Mouse (Mus musculus): ENCODE results near the gene Ngef.

Ngef gene

GRCm38 (mm10) chr1:87562967-87563366 is 10.7 kb downstream of the Ngef start:
- no peak for DNase-seq (ENCODE audit: low read depth)

DNA sequence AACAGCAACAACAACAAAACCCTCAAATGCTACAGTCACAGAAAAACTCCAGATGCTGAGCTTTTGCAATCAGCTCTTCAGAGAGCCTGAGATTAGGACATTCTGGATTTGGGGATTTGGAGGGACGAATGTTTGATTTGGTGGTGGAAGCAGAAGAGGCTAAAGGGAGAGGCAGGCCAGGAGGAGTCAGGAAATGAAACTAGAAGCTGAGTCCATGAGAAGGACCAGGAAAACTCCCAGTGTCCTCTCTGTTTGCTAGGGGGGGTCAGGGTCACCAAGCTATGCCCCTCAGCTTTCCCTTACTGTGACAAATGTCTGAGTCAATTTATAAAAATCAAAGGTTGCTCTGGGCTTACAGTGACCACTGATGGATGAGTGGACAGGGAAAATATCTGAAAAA is 20.1 kb downstream of the Ngef start:
- peak; percentile 42 for DNase-seq (ENCODE audit: low read depth)

DNA sequence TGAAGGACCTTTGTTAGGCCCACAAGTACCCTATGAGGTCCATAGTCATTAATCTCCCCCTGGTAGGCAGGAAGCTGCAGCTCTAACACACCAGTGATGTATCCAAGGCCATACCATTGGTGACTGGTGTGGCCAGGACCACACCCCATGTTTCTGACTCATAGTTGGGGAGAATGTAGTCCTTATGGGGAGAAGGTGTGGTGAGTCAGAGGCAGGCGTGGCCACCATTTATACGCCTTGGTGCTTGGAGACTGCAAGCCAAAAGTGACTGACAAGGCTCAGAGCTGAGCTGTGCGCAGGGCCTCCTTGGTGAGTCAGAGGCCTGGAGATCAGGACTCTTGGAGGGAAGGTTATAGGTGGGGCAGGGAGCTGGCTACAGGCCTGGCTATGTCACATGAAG is 22.7 kb downstream of the Ngef start:
- peak; percentile 98 for DNase-seq (ENCODE audit: low read depth)

DNA sequence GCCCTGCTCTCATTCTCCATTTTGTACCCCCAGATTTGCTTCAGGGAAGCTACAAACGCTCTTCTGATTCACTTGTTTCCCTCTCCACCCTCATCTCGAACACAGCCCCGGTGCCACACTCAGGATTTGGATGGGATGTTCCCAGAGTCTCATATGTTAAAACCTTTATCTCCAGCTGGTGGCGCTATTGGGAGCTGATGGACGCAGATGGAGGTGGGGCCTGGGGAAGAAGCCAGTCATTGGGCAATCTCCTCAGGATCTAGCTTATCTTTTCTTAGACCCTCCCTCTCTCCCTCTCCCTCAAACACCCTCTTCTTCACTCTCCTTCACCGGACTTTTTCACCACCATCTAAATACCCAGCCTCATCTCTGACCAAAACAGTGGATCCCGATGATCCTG is 32.1 kb downstream of the Ngef start:
- DNase-seq (ENCODE audit: low read depth): peak; percentile 59

GRCm38 (mm10) chr1:87537008-87537407 is 36.7 kb downstream of the Ngef start:
- DNase-seq (ENCODE audit: low read depth): no peak

- peak; percentile 34 for DNase-seq (ENCODE audit: low read depth)
Observed at GRCm38 (mm10) chr1:87534118-87534517, 39.6 kb downstream of the Ngef start.

GRCm38 (mm10) chr1:87532346-87532745 is 41.3 kb downstream of the Ngef start:
- no peak for DNase-seq (ENCODE audit: low read depth)

- DNase-seq (ENCODE audit: low read depth): no peak
Observed at GRCm38 (mm10) chr1:87527191-87527590, 46.5 kb downstream of the Ngef start.

- DNase-seq (ENCODE audit: low read depth): no peak
Observed at GRCm38 (mm10) chr1:87525041-87525440, 48.6 kb downstream of the Ngef start.

DNA sequence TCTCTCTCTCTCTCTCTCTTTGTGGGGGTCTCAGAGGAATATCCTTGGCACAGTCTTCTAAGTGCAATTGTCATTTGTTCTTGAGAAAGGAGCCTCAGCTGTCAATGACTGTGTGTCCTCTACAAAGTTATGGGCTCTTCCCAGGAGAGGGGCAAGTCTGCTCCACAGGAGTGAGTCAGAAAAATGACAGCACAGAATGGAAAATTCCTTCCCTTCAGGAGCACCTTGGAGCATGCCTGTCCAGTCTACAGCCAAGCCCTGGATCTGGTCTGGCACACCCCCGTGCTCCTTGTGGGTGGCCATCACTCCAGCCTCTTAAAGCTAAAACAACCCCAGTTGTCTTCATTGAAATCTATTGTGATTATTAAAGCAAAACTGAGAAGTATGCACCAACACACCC is 52.1 kb downstream of the Ngef start:
- DNase-seq (ENCODE audit: low read depth): peak; percentile 74

GRCm38 (mm10) chr1:87520467-87520866 is 53.2 kb downstream of the Ngef start:
- DNase-seq (ENCODE audit: low read depth): peak; percentile 39

GRCm38 (mm10) chr1:87510845-87511244 is 62.8 kb downstream of the Ngef start:
- no peak for DNase-seq (ENCODE audit: low read depth)

- DNase-seq (ENCODE audit: low read depth): peak; percentile 42
Observed at GRCm38 (mm10) chr1:87510166-87510691, 63.4 kb downstream of the Ngef start.

- DNase-seq (ENCODE audit: low read depth): no peak
Observed at GRCm38 (mm10) chr1:87509561-87510165, 64.0 kb downstream of the Ngef start, which contains the start of gene Neu2. Gene Neu2 (plus strand): TSS chr1:87509889.

DNA sequence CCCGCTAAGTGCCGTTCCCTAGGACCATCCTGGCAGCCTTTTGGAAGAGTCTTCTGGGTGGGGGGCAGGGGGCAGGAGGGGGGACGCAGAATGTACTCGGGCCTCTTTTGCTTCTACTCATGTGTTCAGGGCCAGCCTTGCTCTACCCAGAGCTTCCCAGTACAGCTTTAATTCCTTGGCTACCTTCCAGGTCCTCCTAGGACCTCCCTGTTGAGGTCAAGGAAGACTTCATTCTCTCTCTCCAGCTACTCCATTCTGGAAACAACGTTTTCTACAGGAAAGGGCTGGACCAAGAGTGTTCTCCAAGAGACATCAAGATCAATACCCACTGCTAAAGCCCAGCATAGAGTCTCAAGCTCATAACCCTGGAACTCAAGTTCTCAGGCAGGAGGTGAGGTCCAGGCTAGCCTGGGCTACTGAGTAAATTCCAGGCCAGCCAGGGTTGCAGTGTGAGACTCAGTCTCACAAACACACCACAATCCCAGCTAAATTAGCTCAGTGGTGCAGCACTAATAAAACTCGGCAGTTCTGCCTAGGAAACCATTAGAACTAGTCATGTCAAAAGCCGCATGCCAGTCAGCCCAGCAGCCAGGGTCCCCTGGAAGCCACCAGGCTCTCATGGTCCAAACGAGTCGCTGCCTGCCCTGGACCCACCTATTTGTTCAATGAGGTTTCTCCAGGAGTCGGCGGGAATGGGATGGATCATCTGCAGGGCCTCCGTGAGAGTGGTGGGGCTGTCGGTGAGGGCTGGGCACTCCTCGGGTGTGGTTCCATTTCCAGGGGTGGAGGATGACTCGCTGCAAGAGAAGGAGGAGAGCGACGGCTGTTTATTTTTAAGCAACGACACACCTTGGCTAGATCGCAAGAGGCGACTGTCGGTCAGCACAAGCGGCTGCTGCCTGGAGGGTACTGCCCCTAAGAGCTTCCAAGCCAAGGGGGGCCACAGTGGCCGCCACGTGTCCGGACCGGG is 64.8 kb downstream of the Ngef start:
- DNase-seq (ENCODE audit: low read depth): no peak

GRCm38 (mm10) chr1:87507857-87508256 is 65.8 kb downstream of the Ngef start:
- no peak for DNase-seq (ENCODE audit: low read depth)

GRCm38 (mm10) chr1:87505524-87505923 is 68.1 kb downstream of the Ngef start:
- no peak for DNase-seq (ENCODE audit: low read depth)

- DNase-seq (ENCODE audit: low read depth): no peak
Observed at GRCm38 (mm10) chr1:87493542-87493941, 80.1 kb downstream of the Ngef start.

- peak; percentile 71 for DNase-seq (ENCODE audit: low read depth)
Observed at GRCm38 (mm10) chr1:87492285-87492684, 81.4 kb downstream of the Ngef start.

GRCm38 (mm10) chr1:87486386-87486785 is 87.3 kb downstream of the Ngef start:
- peak; percentile 80 for DNase-seq (ENCODE audit: low read depth)

DNA sequence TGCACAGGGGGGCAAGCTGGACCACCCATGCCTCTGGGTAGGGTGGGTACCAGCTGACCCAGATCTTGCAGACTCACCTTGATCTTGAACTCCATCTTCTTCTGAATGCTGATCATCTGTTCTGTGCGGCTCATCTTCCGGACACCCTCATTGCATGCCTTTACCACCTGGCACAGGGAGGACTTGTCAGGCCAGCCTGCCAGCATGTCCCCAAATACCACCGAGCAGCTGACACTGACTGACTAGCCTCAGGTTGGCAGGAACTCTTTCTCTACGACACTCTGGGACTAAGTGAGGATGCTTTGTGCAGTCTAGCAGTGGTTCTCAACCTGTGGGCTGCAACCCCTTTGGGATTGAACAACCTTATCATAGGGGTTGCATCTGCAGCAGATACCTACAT is 91.1 kb downstream of the Ngef start:
- DNase-seq (ENCODE audit: low read depth): no peak

- no peak for DNase-seq (ENCODE audit: low read depth)
Observed at GRCm38 (mm10) chr1:87475076-87475895, 98.4 kb downstream of the Ngef start.
